In the genomic region with DNA sequence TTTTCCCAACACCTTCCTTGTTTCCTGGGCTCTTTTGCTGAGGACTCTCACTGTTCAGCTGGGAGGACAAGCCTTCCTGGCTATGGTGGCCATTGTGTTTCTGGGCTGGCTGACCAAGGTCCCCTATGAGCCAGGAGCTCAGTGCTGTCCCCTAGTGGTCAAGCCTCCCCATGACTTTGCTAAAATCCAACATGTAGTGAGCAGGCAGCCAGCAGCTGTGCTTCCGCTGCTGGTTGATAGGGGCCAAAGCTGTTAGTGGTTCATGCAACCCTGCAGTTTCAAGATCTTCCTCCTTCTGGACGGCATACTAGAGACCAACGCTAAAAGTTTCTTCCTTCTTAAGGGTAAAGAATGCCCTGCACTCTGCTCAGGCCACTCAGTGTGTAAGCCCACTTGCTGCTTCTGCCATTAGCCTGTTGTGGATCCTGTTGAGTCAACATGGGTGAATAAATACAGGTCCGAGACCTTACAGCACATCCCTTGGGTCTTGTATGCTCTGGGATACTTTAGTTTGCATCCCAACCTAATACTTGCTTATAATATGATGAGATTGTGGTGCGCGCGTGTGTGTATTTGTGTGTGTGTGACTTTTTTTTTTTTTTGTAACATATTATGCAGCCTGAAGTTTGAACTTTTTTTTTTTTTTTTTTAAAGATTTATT, we compare ENCODE assay signal across 8 mouse cellular contexts. TPM values are rescaled to one million over a fixed set of nuclear protein-coding genes. Genes with fewer than 3 reads are reported as not detected.
DNase-seq lines count a peak whose midpoint lies in the region; ATAC-seq and TF ChIP-seq lines count a peak whose summit lies in the region.

No protein-coding gene starts in this region.

- peak; percentile 100 for TF ChIP-seq CTCF in E14TG2a.4 (conservative IDR thresholded peaks at IDR 0.05; ENCODE audit: low read length)
- TF ChIP-seq CTCF in bone marrow, adult 2 months (IDR thresholded peaks at IDR 0.05; ENCODE audit: control insufficient read depth, insufficient read depth, low read length), result peak; percentile 99
- peak; percentile 98 for TF ChIP-seq CTCF in heart, postnatal 0 days (IDR thresholded peaks at IDR 0.05; ENCODE audit: low read depth)
- TF ChIP-seq CTCF in thymus, adult 2 months (IDR thresholded peaks at IDR 0.05; ENCODE audit: borderline replicate concordance, control insufficient read depth, extremely low read depth, insufficient read depth, low read length, poor library complexity), result peak; percentile 99

- no peak for TF ChIP-seq EP300 in heart, postnatal 0 days (IDR thresholded peaks at IDR 0.05; ENCODE audit: low read depth)

- peaks cover 27% of the 10 kb centered on the region for H3K4me1 ChIP-seq in E14TG2a.4 (replicated peaks; ENCODE audit: low read depth, low read length)
- H3K4me1 ChIP-seq in bone marrow, adult 2 months (ENCODE audit: control insufficient read depth, insufficient read depth, low read length), result peaks cover 2% of the 10 kb centered on the region; the same call in 1 of the 2 replicates
- H3K4me1 ChIP-seq in erythroblast, embryonic 14.5 days (ENCODE audit: control insufficient read depth), result peaks cover 41% of the 10 kb centered on the region
- peaks cover 12% of the 10 kb centered on the region for H3K4me1 ChIP-seq in heart, postnatal 0 days (ENCODE audit: control insufficient read depth, insufficient read depth)
- peaks cover 9% of the 10 kb centered on the region for H3K4me1 ChIP-seq in thymus, adult 2 months (replicated peaks; ENCODE audit: control insufficient read depth, insufficient read depth, low read length)

- WGBS in bone marrow, adult 2 months, result 22% methylated on average over 7 of the region's 7 CpGs
- 32% methylated on average over 7 of the region's 7 CpGs for WGBS in heart, postnatal 0 days
- 35% methylated on average over 7 of the region's 7 CpGs for WGBS in thymus, adult 2 months

- peaks cover 14% of the 10 kb centered on the region for H3K9me3 ChIP-seq in E14TG2a.4 (ENCODE audit: low read length)
- no peaks in the 10 kb centered on the region for H3K9me3 ChIP-seq in erythroblast, embryonic 14.5 days (ENCODE audit: control insufficient read depth, low read length)
- no peaks in the 10 kb centered on the region for H3K9me3 ChIP-seq in heart, postnatal 0 days (replicated peaks; ENCODE audit: control insufficient read depth, low read length)

- no peak for TF ChIP-seq POLR2A in bone marrow, adult 2 months (IDR thresholded peaks at IDR 0.05; ENCODE audit: borderline replicate concordance, control insufficient read depth, low read depth, low read length)
- TF ChIP-seq POLR2A in thymus, adult 2 months (IDR thresholded peaks at IDR 0.05; ENCODE audit: control insufficient read depth, extremely low read depth, insufficient read depth, low read length, poor library complexity), result no peak

- no peak overlapping the region for H3K4me2 ChIP-seq in heart, postnatal 0 days (ENCODE audit: low read depth, low read length)

- peak overlapping the region; percentile 18; the same call in 1 of the 2 replicates for H3K27ac ChIP-seq in bone marrow, adult 2 months (ENCODE audit: control insufficient read depth, insufficient read depth, low read depth, low read length, poor library complexity)
- peak overlapping the region; percentile 70; the same call in 1 of the 2 replicates for H3K27ac ChIP-seq in heart, postnatal 0 days (ENCODE audit: low read depth)
- H3K27ac ChIP-seq in thymus, adult 2 months (ENCODE audit: control insufficient read depth, insufficient read depth, low read length), result peak overlapping the region; percentile 35; the same call in 1 of the 2 replicates

- peak; percentile 89 for DNase-seq in heart, postnatal 0 days (ENCODE audit: low spot score)
- peak; percentile 92 for DNase-seq in layer of hippocampus, adult 11-12 months (ENCODE audit: low spot score)
- DNase-seq in lung, adult 18-20 months, result peak; percentile 88 to 91
- DNase-seq in thymus, adult 2 months, result peak; percentile 87

- H3K27me3 ChIP-seq in E14TG2a.4 (ENCODE audit: insufficient read depth, low read length), result peaks cover 15% of the 10 kb centered on the region
- H3K27me3 ChIP-seq in erythroblast, embryonic 14.5 days (ENCODE audit: control insufficient read depth), result peaks cover 4% of the 10 kb centered on the region
- no peaks in the 10 kb centered on the region for H3K27me3 ChIP-seq in heart, postnatal 0 days (ENCODE audit: control insufficient read depth, insufficient read depth, low read length)
- no peaks in the 10 kb centered on the region for H3K27me3 ChIP-seq in thymus, adult 2 months (ENCODE audit: control insufficient read depth, insufficient read depth, low read length)

- no peak overlapping the region for H3K9ac ChIP-seq in heart, postnatal 0 days (replicated peaks; ENCODE audit: low read depth, low read length)

- no peak overlapping the region for H3K4me3 ChIP-seq in E14TG2a.4 (replicated peaks; ENCODE audit: low read length)
- H3K4me3 ChIP-seq in bone marrow, adult 2 months (replicated peaks; ENCODE audit: control insufficient read depth, low read depth, low read length), result no peak overlapping the region
- peak overlapping the region; percentile 10 for H3K4me3 ChIP-seq in erythroblast, embryonic 14.5 days (replicated peaks)
- no peak overlapping the region for H3K4me3 ChIP-seq in heart, postnatal 0 days (ENCODE audit: low read depth, low read length)
- no peak overlapping the region for H3K4me3 ChIP-seq in thymus, adult 2 months (ENCODE audit: control insufficient read depth, insufficient read depth, low read length)

- peak; percentile 47; the same call in 1 of the 2 replicates for ATAC-seq in heart, postnatal 0 days (ENCODE audit: insufficient read depth, low read depth)
- peak; percentile 73 for ATAC-seq in neutrophil, adult 5-6 weeks (ENCODE audit: extremely low read depth, insufficient number of reproducible peaks, low FRiP score, poor library complexity, severe bottlenecking)

- no peaks in the 10 kb centered on the region for H3K36me3 ChIP-seq in E14TG2a.4 (ENCODE audit: insufficient read depth, low read length)
- H3K36me3 ChIP-seq in erythroblast, embryonic 14.5 days (ENCODE audit: control insufficient read depth), result no peaks in the 10 kb centered on the region
- no peaks in the 10 kb centered on the region for H3K36me3 ChIP-seq in heart, postnatal 0 days (replicated peaks; ENCODE audit: control insufficient read depth, insufficient read depth, low read length)
- peaks cover 6% of the 10 kb centered on the region; the same call in 1 of the 2 replicates for H3K36me3 ChIP-seq in thymus, adult 2 months (ENCODE audit: control insufficient read depth, insufficient read depth, low read length)

RNA-seq across cellular contexts. Expression of gene Klrb1b, which starts 19.3 kb away (rescaled TPM):
- 0.68 TPM in 1 of 2 replicates, not detected in the other for polyA plus RNA-seq in bone marrow, adult 2 months (2011; ENCODE audit: insufficient read depth, insufficient read length, low replicate concordance, missing spikeins)
- polyA plus RNA-seq in erythroblast, embryonic 14.5 days (2012), result 0.02 TPM in 1 of 2 replicates, not detected in the other
- total RNA-seq in heart, postnatal 0 days (2014; rRNA removed; ENCODE audit: low replicate concordance), result not detected in 2 replicates
- polyA plus RNA-seq in heart, postnatal 0 days (2015; fragmentation: Nextera tagmentation; extraction: Ambion mirVana), result not detected in 2 replicates
- total RNA-seq in neutrophil, adult 5-6 weeks (2017), result 0.37 and 1.5 TPM in 2 replicates
- 0.54 and 0.85 TPM in 2 replicates for polyA plus RNA-seq in thymus, adult 2 months (2012; rRNA removed)

RNA-seq across cellular contexts. Expression of gene Gm44511, which starts 19.3 kb away (rescaled TPM):
- polyA plus RNA-seq in bone marrow, adult 2 months (2011; ENCODE audit: insufficient read depth, insufficient read length, low replicate concordance, missing spikeins), result 2.3 TPM in 1 of 2 replicates, not detected in the other
- not detected in 2 replicates for polyA plus RNA-seq in erythroblast, embryonic 14.5 days (2012)
- not detected in 2 replicates for total RNA-seq in heart, postnatal 0 days (2014; rRNA removed; ENCODE audit: low replicate concordance)
- not detected in 2 replicates for polyA plus RNA-seq in heart, postnatal 0 days (2015; fragmentation: Nextera tagmentation; extraction: Ambion mirVana)
- 2.9 TPM in 1 of 2 replicates, not detected in the other for total RNA-seq in neutrophil, adult 5-6 weeks (2017)
- polyA plus RNA-seq in thymus, adult 2 months (2012; rRNA removed), result 0.59 TPM in 1 of 2 replicates, not detected in the other

RNA-seq across cellular contexts. Expression of gene Clec2i, which starts 41.9 kb away (rescaled TPM):
- polyA plus RNA-seq in bone marrow, adult 2 months (2011; ENCODE audit: insufficient read depth, insufficient read length, low replicate concordance, missing spikeins), result 2.7 and 4.9 TPM in 2 replicates
- polyA plus RNA-seq in erythroblast, embryonic 14.5 days (2012), result not detected in 2 replicates
- total RNA-seq in heart, postnatal 0 days (2014; rRNA removed; ENCODE audit: low replicate concordance), result not detected in 2 replicates
- not detected in 2 replicates for polyA plus RNA-seq in heart, postnatal 0 days (2015; fragmentation: Nextera tagmentation; extraction: Ambion mirVana)
- 148 and 170 TPM in 2 replicates for total RNA-seq in neutrophil, adult 5-6 weeks (2017)
- 9.6 and 12.1 TPM in 2 replicates for polyA plus RNA-seq in thymus, adult 2 months (2012; rRNA removed)

RNA-seq across cellular contexts. Expression of gene BC035044, which starts 45.5 kb away (rescaled TPM):
- polyA plus RNA-seq in bone marrow, adult 2 months (2011; ENCODE audit: insufficient read depth, insufficient read length, low replicate concordance, missing spikeins), result 6.2 and 16.8 TPM in 2 replicates
- polyA plus RNA-seq in erythroblast, embryonic 14.5 days (2012), result not detected in 2 replicates
- 0.08 TPM in 1 of 2 replicates, not detected in the other for total RNA-seq in heart, postnatal 0 days (2014; rRNA removed; ENCODE audit: low replicate concordance)
- 0.10 TPM in 1 of 2 replicates, not detected in the other for polyA plus RNA-seq in heart, postnatal 0 days (2015; fragmentation: Nextera tagmentation; extraction: Ambion mirVana)
- 20.4 and 25.3 TPM in 2 replicates for total RNA-seq in neutrophil, adult 5-6 weeks (2017)
- 17.8 and 18.6 TPM in 2 replicates for polyA plus RNA-seq in thymus, adult 2 months (2012; rRNA removed)

RNA-seq across cellular contexts. Expression of gene Klrb1c, which starts 56.4 kb away (rescaled TPM):
- 0.77 and 6.6 TPM in 2 replicates for polyA plus RNA-seq in bone marrow, adult 2 months (2011; ENCODE audit: insufficient read depth, insufficient read length, low replicate concordance, missing spikeins)
- not detected in 2 replicates for polyA plus RNA-seq in erythroblast, embryonic 14.5 days (2012)
- not detected in 2 replicates for total RNA-seq in heart, postnatal 0 days (2014; rRNA removed; ENCODE audit: low replicate concordance)
- polyA plus RNA-seq in heart, postnatal 0 days (2015; fragmentation: Nextera tagmentation; extraction: Ambion mirVana), result not detected in 2 replicates
- 2.4 and 3.2 TPM in 2 replicates for total RNA-seq in neutrophil, adult 5-6 weeks (2017)
- 0.96 and 2.6 TPM in 2 replicates for polyA plus RNA-seq in thymus, adult 2 months (2012; rRNA removed)

Comparison
In these comparisons a context has a peak if more than half of its experiments do, and no peak if none do; other contexts are left out.
1. H3K27ac ChIP-seq: peak in every context shown above with its lines; median percentile 70 in heart, postnatal 0 days; 35 in thymus, adult 2 months; 18 in bone marrow, adult 2 months.